Mouse (Mus musculus): Measurements from ENCODE around the gene E130218I03Rik. TPM values are rescaled to one million over a fixed set of nuclear protein-coding genes. Genes with fewer than 3 reads are reported as not detected.

Gene E130218I03Rik
- total and polyA plus RNA-seq, 2 experiments: not detected

DNA sequence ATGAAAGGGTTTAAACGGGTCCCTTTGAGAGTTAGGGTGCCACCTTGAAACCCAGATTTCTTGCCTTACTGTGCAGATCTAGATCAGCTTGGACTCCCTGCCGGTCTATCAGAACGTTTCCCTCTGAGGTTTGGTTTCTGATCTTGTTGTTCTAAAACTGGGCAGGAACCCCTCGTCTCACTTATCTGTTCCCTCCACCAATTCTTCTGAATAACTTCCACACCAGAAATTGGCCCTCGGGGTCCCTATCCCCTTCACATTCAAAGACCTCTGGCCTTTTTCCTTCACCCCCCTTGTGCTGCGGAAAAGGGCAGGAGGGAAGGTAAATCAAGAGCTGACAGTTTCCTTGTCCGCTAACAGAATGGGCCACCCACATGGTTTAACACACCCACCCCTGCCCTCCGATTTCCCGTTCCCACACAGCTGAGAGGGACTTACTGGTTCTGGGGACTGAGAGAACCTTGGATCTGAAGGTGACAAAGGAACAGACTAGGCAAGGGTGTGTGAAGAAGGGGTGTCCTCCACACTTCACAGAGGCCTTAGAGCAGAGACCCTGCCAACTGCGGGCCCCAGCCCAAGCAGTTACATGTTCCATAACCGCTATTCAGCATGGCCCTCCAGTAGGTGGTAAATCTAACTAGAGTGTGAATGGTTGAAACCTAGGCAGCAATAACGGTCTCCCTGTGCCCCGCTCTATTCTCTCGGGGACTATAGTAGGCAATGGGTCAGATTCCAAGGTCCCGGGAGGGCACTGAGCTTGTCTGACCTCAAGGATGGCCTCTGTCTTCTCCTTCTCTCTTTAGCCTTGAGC is 9.7 kb downstream of the E130218I03Rik start:
- Histone ChIP-seq H3K4me3 (ENCODE audit: insufficient read depth, low read depth, low read length) (no peak overlapping the region), H3K27me3 (ENCODE audit: control insufficient read depth, insufficient read depth, low read length) (peaks cover 26% of the 10 kb centered on the region), H3K4me1 (ENCODE audit: control insufficient read depth, insufficient read depth, low read length) (no peaks in the 10 kb centered on the region), H3K27ac (replicated peaks; ENCODE audit: insufficient read depth, low read depth, low read length) (no peak overlapping the region), H3K9ac (ENCODE audit: low read depth, low read length) (no peak overlapping the region), H3K36me3 (ENCODE audit: control insufficient read depth, insufficient read depth, low read length) (no peaks in the 10 kb centered on the region), H3K79me2 (ENCODE audit: control insufficient read depth, insufficient read depth, low read length) (no peaks in the 10 kb centered on the region)
- no peak for TF ChIP-seq POLR2A (IDR thresholded peaks at IDR 0.05; ENCODE audit: extremely low read depth, insufficient read depth, low read length)
- no peak for TF ChIP-seq CTCF (IDR thresholded peaks at IDR 0.05; ENCODE audit: low read depth, low read length)
- WGBS: 35% methylated on average over 15 of the region's 15 CpGs
- DNase-seq (ENCODE audit: extremely low read depth, low read depth, low spot score): no peak

DNA sequence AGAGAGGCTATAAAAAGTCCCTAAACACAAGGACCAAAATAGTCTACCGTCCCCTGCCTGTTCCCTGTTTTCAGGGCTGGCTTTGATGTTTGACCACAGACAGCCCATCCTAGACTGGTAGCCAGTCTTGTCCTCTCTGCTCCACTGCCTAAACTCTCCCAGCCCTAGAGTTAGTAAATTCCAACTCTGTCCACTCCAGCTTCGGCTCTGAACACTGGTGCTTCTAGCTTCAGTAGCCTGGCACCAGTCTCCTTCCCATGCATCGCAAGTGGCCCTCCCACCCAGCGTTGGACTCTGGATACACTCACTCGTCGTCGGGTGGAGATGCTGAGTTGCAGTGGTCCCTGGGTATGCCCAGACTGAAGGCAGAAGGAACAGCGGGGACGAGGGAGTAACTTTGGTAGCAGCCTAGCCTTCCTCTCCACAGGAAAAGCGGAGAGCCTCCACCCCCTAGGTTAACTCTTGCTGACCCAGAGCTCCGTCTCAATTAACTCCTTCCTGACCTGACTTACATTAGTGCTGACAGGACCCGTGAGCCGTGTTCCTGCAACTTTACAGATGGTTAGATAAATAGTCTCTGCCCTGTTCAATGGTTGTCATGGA is 10.4 kb downstream of the E130218I03Rik start, which contains the start of gene Grrp1:
Gene Grrp1 (minus strand): TSS at position 385 of the 603 bp plus-strand sequence.
- H3K36me3 ChIP-seq (ENCODE audit: control insufficient read depth, insufficient read depth, low read length): no peaks in the 10 kb centered on the region
- DNase-seq (ENCODE audit: extremely low read depth, low read depth, low spot score): no peak
- 6% methylated on average over 13 of the region's 13 CpGs for WGBS

DNA sequence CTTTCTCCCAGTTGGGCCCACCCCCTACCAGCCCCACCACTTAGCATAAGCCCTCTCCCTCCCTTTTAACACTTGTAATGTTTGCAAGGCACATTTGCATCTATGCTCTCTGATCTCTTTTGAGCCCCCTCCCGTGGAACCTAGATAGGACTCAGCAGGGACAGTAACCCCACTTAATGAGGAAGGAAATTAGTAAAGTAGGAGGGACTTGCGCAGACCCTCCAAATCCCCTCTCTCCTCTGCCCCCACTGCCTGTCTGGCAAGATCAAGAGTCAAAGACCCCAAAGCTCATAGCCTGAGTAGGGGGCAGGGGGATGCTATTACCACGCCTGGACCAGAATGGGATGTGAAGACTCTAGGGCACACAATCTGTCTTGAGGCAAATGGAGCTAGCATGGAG is 11.4 kb downstream of the E130218I03Rik start:
- no peak for TF ChIP-seq CTCF (IDR thresholded peaks at IDR 0.05; ENCODE audit: low read depth, low read length)
- TF ChIP-seq POLR2A (IDR thresholded peaks at IDR 0.05; ENCODE audit: extremely low read depth, insufficient read depth, low read length): no peak
- WGBS: 53% methylated on average over 3 of the region's 3 CpGs
- DNase-seq (ENCODE audit: extremely low read depth, low read depth, low spot score): no peak
- Histone ChIP-seq H3K27ac (replicated peaks; ENCODE audit: insufficient read depth, low read depth, low read length) (no peak overlapping the region), H3K27me3 (ENCODE audit: control insufficient read depth, insufficient read depth, low read length) (peaks cover 26% of the 10 kb centered on the region), H3K36me3 (ENCODE audit: control insufficient read depth, insufficient read depth, low read length) (no peaks in the 10 kb centered on the region), H3K9ac (ENCODE audit: low read depth, low read length) (no peak overlapping the region), H3K79me2 (ENCODE audit: control insufficient read depth, insufficient read depth, low read length) (no peaks in the 10 kb centered on the region), H3K4me1 (ENCODE audit: control insufficient read depth, insufficient read depth, low read length) (no peaks in the 10 kb centered on the region), H3K4me3 (ENCODE audit: insufficient read depth, low read depth, low read length) (no peak overlapping the region)

More for the DNA sequence above, 10.4 kb downstream of the E130218I03Rik start, which contains the start of gene Grrp1:
- Histone ChIP-seq H3K4me1 (ENCODE audit: control insufficient read depth, insufficient read depth, low read length) (no peaks in the 10 kb centered on the region), H3K9ac (ENCODE audit: low read depth, low read length) (no peak within 1 kb of the TSS), H3K27ac (replicated peaks; ENCODE audit: insufficient read depth, low read depth, low read length) (no peak within 1 kb of the TSS), H3K79me2 (ENCODE audit: control insufficient read depth, insufficient read depth, low read length) (no peaks in the 10 kb centered on the region), H3K4me3 (ENCODE audit: insufficient read depth, low read depth, low read length) (no peak within 1 kb of the TSS), H3K27me3 (ENCODE audit: control insufficient read depth, insufficient read depth, low read length) (peaks cover 26% of the 10 kb centered on the region)
- TF ChIP-seq POLR2A (IDR thresholded peaks at IDR 0.05; ENCODE audit: extremely low read depth, insufficient read depth, low read length): no peak

DNA sequence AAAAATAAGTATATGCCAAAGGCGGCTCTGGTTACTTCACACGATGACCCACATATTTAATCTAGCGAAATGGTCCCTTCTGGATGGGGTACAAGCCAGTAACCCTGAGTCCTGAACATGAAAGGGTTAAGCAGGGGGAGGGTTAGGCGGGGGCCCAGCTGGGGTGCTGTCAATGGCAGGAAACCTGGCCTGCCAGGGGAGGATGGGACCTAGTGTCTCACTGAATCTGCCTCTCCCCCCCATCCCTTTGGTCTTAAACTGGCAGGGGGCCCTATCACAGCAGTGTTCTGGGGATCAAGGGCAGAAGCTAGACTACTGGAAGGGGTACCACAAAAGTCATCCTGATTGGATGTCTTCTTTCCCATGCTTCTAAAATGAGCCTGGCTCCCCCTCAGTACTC is 12.4 kb downstream of the E130218I03Rik start:
- Histone ChIP-seq H3K27ac (replicated peaks; ENCODE audit: insufficient read depth, low read depth, low read length) (no peak overlapping the region), H3K79me2 (ENCODE audit: control insufficient read depth, insufficient read depth, low read length) (no peaks in the 10 kb centered on the region), H3K36me3 (ENCODE audit: control insufficient read depth, insufficient read depth, low read length) (no peaks in the 10 kb centered on the region), H3K4me1 (ENCODE audit: control insufficient read depth, insufficient read depth, low read length) (no peaks in the 10 kb centered on the region), H3K4me3 (ENCODE audit: insufficient read depth, low read depth, low read length) (no peak overlapping the region), H3K27me3 (ENCODE audit: control insufficient read depth, insufficient read depth, low read length) (peaks cover 24% of the 10 kb centered on the region), H3K9ac (ENCODE audit: low read depth, low read length) (no peak overlapping the region)
- 64% methylated on average over 4 of the region's 4 CpGs for WGBS
- TF ChIP-seq CTCF (IDR thresholded peaks at IDR 0.05; ENCODE audit: low read depth, low read length): no peak
- no peak for TF ChIP-seq POLR2A (IDR thresholded peaks at IDR 0.05; ENCODE audit: extremely low read depth, insufficient read depth, low read length)
- no peak for DNase-seq (ENCODE audit: extremely low read depth, low read depth, low spot score)

DNA sequence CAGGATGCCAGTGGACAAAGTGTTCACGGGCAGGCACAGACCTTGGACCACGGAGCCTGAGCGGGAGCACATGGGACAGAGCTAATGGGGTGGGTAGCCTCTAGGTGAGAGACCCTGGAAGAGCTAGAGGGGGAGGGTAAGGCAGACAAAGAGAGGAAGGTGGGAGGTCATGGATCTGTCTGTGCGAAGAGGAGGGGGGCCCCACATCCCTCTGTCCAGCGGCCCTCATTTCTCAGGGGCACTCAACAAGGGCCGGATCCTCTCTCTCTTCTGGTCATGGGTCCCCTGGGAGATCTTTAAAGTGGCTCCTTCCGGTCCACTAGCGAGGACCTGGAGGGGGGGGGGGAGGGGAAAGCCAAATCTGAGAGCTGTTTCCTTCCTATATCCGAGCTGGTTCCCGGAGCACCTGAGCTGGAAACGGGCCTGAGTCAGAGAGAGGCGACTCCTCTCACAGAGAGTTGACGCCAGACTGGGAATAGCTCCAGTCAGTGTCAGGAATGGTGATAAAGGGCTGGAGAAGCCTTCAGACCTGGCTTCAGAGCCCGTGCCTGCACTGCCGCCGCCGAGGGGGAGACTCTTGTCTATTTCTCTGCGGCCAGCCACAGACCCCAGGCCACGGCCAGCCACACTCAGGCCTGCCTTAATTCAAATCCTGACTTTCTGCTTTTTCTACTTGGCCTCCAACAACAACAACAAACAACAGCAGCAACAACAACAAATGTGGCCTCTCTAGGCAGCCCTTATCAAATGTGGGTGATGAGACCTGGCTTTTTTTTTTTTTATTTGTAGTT is 13.1 kb downstream of the E130218I03Rik start:
- no peak for DNase-seq (ENCODE audit: extremely low read depth, low read depth, low spot score)
- no peaks in the 10 kb centered on the region for H3K4me1 ChIP-seq (ENCODE audit: control insufficient read depth, insufficient read depth, low read length)
- no peak overlapping the region for H3K27ac ChIP-seq (replicated peaks; ENCODE audit: insufficient read depth, low read depth, low read length)
- H3K4me3 ChIP-seq (ENCODE audit: insufficient read depth, low read depth, low read length): no peak overlapping the region
- no peaks in the 10 kb centered on the region for H3K79me2 ChIP-seq (ENCODE audit: control insufficient read depth, insufficient read depth, low read length)
- no peak overlapping the region for H3K9ac ChIP-seq (ENCODE audit: low read depth, low read length)
- H3K27me3 ChIP-seq (ENCODE audit: control insufficient read depth, insufficient read depth, low read length): peaks cover 17% of the 10 kb centered on the region
- WGBS: 45% methylated on average over 19 of the region's 19 CpGs
- TF ChIP-seq POLR2A (IDR thresholded peaks at IDR 0.05; ENCODE audit: extremely low read depth, insufficient read depth, low read length): no peak
- TF ChIP-seq CTCF (IDR thresholded peaks at IDR 0.05; ENCODE audit: low read depth, low read length): no peak
- H3K36me3 ChIP-seq (ENCODE audit: control insufficient read depth, insufficient read depth, low read length): no peaks in the 10 kb centered on the region
